Mouse (Mus musculus) urinary bladder, adult 2 months (tissue): ENCODE data around the gene BC030499. TPM values are rescaled to one million over a fixed set of nuclear protein-coding genes. Genes with fewer than 3 reads are reported as not detected.
"Not testable (repeated sequence)": the region's sequence is repeated elsewhere in the genome, so short reads cannot be mapped to it uniquely, and the experiment has no call there.

Experiments
- DNase-seq: peaks from one replicate; pipeline ENCODE4 v3.0.0; 2022; ENCODE audit warnings: low spot score
- polyA plus RNA-seq: library from polyadenylated mRNA; depleted of rRNA; stranded (reverse); fragments of >200 nt; gene quantifications from 2 replicates; pipeline ENCODE4 v1.2.3, GENCODE M21; 2012; rRNA removed

BC030499 gene
- polyA plus RNA-seq = 0.28 and 0.55 TPM in 2 replicates

DNA sequence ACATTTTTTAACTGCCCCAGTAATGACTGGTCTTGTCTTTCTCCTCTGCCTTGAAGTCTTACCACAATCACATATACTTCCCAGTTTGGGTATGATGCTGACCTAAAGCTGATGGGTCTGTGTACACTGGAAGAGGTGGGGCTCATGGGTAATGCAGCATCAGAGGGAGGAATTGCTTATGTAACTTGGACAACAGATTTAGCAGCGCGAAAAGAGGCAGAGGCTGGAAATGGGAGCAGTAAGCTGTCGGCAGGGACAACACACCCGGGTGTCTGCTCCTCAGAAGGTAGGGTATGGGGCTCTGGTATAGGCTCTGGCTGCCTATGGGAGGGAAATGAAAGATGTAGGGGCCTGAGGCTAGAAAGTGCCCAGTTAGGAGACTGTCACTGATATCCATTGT lies at the start of gene BC030499:
BC030499 (plus strand) TSS at position 188 of the 400 bp plus-strand sequence.
- no peak for DNase-seq

DNA sequence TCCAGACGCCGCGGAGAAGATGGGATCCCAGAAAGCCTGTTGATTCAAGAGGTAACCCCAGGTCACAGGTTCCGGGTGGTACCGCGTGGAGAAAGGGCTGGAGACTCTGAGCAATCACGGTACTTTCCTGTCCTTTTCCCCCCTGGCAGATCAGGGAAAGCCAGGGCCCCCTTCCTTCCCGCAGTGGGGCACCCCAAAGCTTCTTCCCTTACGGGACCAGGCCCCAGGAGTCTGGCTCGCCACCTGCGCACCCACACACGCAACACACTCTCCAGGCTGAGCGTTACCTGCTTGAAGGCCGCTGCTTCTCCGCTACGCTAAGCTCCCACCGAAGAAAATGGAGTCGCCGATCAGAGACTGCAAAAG lies 45.4 kb upstream of the BC030499 start:
- DNase-seq = no peak

DNA sequence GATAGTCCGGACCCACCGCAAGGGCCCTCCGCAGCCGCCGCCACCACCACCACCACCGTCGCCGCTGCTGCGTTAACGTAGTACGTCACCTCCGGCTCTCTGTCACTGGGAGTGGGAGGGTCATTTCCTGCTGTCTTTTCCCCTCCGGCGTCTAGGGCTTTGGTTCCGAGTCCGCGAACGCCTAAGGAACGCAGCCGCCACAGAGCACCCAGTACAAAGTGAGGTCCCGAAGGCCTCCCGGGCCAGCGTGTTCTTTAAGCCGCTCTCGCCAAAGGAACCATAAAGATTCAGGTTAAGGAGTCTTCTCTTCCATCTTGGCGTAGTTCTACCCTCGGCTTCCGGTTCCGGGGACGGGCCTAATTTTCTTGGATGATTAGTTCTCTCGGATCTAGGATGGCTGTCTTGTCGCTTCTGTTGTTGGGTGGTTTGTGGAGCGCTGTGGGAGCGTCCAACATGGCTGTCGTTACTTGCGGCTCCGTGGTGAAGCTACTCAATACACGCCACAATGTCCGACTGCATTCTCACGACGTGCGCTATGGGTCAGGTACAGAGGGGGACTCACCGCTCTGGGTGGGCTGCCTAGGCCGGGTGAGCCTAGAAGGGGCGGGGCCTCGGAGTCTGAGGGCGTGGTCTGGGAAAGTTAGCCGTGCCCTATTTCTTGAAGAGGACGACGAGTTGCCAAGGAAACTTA lies 44.9 kb upstream of the BC030499 start, which contains the start of the genes Sdf2 and Supt6:
Sdf2 (plus strand) TSS at position 120 of the 691 bp plus-strand sequence.
Supt6 (minus strand) TSS at position 361 of the 691 bp plus-strand sequence.
- DNase-seq = peak; percentile 76

GRCm38 (mm10) chr11:78246318-78247011 lies 44.2 kb upstream of the BC030499 start:
- no peak for DNase-seq

GRCm38 (mm10) chr11:78247012-78247348 lies 43.7 kb upstream of the BC030499 start:
- no peak for DNase-seq

- DNase-seq = no peak
Measured at GRCm38 (mm10) chr11:78247727-78248140, 42.9 kb upstream of the BC030499 start.

DNA sequence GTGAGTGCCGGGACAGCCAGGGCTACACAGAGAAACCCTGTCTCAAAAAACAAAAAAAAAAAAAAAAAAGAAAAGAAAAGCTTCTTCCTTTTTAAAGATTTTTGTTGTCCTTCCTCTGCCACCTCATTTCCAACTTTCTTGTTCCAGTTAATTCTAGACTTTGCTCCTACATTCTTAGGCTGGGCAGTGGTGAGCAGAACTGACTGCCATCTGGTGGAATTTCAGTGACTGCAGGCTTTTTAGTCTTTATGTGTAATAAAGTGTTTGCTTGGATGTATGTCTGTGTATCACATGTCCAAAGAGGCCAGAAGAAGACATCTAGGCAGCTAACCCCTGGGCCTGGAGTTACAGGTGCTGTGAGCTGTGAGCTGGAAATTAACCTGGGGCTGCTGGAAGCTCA lies 34.0 kb upstream of the BC030499 start:
- no peak for DNase-seq

DNA sequence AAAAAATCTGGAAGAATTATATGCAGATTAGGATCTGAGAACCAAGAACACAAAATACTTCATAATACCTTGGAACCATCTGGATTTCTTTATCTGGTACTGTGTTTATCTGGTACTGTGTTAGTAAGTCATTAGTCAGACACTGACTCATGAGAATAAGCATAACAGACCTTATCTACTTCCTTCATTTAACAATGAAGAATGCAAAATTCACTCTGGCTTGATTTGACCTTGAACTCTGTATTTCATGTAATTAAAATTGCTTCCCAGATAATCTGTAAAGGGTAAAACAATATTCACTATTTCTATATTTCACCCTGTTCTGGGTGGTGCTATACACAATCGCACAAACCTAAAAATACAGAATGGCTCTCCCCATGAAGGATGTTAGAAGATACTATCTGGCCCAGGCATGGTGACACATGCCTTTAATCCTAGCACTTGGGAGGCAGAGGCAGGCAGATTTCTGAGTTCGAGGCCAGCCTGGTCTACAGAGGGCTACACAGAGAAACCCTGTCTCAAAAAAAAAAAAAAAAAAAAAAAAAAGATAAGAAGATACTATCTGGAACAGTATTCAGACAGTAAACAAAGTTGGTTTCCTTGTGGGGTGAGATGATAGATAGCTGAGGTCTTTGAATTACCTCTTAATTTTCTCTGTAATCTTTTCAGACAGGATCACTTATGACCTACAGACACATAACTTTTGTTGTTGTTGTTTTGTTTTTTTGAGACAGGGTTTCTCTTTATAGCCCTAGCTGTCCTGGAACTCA lies 30.0 kb upstream of the BC030499 start:
- no peak for DNase-seq

DNA sequence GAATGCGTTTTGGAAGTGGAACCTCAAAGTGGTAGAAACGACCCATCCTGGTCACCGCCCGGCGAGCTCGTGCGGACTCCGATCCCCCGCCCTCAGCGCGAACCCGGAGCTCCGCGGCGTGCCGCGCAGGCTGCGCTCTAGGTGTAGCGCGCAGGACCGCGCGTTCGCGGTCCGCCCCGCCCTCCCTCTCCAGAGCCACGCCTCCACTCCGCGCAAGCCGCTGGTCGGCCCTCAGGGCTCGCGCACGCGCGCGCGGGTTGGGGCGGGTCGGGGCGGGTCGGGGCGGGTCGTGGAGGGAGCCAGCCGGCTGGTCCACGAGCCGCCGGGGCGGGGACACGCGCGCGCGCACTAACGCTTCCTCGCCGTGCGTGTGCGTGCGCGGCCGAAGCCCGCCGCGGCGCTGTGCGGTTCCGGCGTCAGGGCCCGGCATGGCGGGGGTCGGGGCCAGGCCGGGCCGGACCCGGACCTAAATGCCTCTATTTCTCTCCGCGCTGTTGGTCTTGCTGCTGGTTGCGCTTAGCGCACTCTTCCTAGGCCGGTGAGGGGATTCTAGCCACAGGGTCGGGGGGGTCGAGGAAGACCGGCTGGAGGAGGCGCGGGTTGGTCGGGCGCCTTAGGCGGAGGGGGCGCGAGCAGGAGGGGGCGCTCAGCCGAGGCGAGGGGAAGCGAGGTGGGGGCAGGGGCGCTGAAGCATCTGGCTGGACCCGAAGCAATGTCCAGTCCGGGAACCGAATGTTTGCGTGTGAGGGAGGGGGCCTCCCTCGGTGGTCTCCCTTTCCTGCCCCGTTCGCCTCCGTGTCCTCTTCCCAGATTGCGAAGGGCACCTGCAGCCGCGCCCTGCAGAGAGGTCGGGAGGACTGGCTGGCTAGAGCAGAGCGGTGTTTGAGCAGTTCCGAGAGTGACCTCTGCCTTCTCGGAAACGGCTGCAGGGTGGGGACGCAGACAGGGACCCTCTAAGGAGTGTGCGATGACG lies 29.0 kb upstream of the BC030499 start, which contains the start of gene 2610507B11Rik:
2610507B11Rik (plus strand) TSS at position 373 of the 973 bp plus-strand sequence.
- DNase-seq = peak; percentile 78

GRCm38 (mm10) chr11:78262550-78262949 lies 28.1 kb upstream of the BC030499 start:
- no peak for DNase-seq

GRCm38 (mm10) chr11:78265571-78265970 lies 25.1 kb upstream of the BC030499 start:
- no peak for DNase-seq

DNA sequence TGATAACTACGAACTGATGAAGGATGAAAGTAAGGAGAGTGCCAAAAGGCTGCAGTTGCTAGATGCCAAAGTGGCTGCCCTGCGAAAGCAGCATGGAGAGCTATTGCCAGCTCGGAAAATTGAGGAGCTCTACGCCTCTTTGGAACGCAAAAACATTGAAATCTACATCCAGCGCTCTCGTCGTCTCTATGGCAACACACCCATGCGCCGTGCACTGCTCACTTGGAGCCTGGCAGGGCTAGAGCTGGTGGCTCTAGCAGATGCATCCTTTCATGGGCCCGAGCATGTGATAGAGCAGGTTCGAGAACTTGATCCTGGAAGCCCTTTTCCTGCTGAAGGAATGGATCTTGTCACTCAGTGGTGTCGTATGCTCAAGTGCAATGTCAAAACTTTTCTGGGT lies 18.7 kb upstream of the BC030499 start:
- no peak for DNase-seq

DNA sequence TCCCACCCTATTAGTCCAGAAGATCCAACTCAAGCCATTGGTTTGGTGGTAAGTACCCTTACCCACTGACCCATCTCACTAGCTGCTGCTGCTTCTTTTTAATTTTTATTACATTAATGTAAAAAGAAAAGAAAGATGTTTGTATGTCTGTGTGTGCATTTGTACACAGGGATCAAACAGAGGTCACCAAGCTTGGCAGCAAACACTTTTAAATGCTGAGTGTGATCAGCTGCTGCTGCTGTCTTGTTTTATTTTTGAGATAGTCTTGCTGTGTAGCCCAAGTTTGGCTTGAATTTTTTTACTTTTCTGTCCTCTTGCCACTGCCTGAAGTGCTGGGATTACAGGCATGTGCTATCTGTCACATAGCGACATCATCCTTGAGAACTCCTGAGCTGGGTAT lies 15.0 kb upstream of the BC030499 start:
- no peak for DNase-seq

- not testable (repeated sequence) for DNase-seq
Measured at GRCm38 (mm10) chr11:78276169-78276568, 14.5 kb upstream of the BC030499 start.

GRCm38 (mm10) chr11:78278853-78279252 lies 11.8 kb upstream of the BC030499 start:
- no peak for DNase-seq

DNA sequence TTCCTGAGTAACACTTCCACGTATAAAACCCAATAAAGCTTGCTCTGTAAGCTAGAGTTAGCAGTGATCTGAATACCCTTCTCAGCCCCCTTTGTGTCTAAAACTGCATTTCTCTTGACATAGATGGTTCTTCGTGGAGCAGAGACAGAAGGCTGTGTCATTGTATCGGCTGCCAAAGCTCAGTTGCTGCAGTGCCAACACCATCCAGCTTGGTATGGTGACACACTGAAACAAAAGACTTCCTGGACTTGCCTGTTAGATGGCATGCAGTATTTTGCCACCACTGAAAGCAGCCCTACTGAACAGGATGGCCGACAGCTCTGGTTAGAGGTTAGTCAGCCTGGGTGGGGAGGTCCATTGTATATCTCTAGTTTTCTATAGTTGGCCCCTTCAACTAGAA lies 11.1 kb upstream of the BC030499 start:
- DNase-seq = no peak

DNA sequence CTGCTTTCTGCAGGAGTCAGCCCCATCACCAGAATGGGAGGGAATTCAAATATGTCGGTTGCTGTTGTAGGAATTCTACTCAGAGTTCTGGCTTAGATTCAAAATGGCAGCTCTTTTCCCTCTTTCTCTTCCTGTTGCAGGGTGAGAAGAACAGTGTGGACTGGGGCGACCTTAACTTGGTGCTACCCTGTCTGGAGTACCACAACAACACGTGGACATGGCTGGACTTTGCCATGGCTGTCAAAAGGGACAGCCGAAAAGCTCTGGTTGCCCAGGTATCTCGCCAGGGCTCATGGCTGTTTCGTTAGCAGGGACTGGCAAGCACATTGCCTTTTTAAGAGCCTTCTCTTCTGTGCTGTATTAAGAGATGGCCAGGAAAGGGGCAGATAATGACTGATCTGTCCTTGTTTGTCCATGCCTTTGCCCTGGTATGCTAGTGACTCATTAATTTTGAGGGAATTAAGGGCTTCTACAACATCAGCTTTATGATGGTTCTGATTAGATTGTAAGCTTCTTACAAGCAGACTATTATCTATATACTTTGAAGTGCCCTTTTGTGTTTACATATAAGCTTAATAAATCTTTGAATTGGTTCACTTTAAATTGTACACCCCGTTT lies 1.4 kb upstream of the BC030499 start:
- DNase-seq = no peak

DNA sequence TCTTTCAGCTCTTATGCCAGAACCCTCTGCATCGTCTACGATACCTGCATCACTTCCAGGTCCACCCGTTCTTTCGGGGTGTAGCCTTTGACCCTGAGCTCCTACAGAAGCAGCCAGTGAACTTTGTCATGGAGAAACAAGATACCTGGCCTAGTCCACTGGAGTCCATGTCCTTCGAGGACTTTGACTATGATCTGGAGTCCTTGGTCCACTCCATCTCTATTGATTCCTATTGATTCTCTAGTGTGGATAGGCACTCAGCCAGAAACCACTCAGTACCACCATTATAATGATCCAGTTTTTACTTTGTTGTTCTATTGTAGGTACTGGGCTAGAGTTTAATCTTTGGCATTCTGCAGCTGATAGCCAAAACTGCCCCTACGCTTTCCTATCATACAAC lies 3.9 kb downstream of the BC030499 start:
- no peak for DNase-seq

GRCm38 (mm10) chr11:78300917-78301316 lies 10.3 kb downstream of the BC030499 start:
- no peak for DNase-seq

DNA sequence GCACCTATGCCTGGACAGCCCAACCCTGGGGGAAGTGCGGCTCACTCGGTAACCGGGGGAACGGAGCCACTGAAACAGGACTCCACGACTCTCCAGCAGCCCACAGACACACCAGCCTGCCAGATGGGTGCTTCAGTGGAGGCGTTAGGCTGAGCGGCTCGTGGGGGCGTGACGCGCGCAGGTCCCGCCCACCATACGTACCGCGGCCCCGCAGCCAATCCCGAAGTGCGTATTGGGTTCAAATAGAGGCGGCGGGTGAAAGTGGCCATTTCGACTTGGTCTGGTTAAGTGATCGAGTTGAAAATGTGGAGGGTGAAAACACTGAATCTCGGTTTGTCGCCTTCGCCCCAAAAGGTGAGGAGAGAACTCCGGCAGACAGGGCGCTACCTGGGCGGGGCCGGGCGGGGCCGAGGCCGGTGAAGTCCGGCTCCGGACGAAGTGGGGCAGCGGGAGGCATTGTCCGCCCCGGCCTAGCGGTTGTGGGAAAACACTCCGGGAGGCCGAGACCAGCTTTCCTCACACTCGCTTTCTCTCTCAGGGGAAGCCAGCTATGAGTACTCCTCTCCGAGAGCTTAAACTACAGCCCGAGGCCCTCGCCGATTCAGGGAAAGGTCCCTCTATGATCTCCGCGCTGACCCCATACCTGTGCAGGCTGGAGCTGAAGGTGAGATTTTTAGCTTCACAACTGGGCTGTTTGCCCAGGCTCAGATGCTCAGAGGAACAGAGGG lies 10.9 kb downstream of the BC030499 start, which contains the start of gene Spag5:
Spag5 (plus strand) TSS at position 173 of the 728 bp plus-strand sequence.
- peak; percentile 69 for DNase-seq
